Comparison of ENCODE assay signal across 10 mouse cellular contexts in the genomic region with DNA sequence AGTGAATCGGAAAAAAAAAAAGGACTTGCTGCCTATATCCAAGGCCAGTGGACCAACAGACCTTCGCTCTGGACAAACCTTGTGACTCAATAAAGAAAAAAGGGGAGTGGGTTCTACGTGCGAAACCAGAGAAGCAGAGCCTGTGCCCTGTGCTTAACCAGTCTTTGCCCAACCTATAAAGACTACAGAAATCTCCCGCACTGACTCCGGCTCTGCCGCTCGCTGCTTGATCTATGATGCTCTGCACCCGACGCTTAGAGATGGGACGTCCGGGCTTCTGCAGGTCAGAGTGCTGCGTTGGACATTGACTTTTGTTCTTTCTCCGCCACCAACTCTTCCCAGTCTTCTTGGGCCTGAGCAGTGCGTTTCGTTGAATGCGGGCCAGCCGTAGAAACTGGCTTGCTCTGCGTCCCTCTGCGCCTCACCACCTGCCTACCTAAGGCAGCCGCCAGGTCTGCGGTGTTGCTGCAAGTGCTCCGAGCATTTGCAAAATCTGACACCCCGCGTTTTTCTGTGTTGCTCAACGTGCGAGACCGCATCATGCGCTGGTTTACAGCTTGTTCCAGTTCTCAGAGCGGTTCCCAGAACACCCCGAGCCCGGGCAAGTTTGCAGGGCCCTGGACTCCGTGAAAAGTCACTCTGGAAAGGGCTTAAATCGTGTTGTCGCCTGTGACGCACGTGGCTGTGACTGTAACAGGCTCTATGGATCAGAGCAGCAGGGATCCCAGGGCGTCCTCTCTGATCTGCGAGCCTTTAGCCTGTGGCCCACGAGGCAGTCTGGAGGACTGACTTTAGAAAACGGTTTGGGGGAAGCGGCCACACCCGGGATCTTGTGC. TPM values are rescaled to one million over a fixed set of nuclear protein-coding genes. Genes with fewer than 3 reads are reported as not detected.
A peak's percentile ranks its signal among the peaks of the same experiment; 100 is the strongest.
DNase-seq lines count a peak whose midpoint lies in the region; ATAC-seq lines count a peak whose summit lies in the region.
"Had no signal": no experiment of that assay in that cellular context is flagged by ENCODE, and none has a peak within 500 bp of the region (broad histone marks: within the 10 kb centered on the region; RNA-seq: fewer than 3 reads in every experiment).

No protein-coding gene starts in this region.

- H3K9ac ChIP-seq in forebrain, embryonic 11.5 days (ENCODE audit: low read length) = peak overlapping the region; percentile 27
- H3K9ac ChIP-seq in forebrain, embryonic 13.5 days = no peak overlapping the region
- H3K9ac ChIP-seq in liver, embryonic 11.5 days (ENCODE audit: low read depth, low read length) = no peak overlapping the region
- H3K9ac ChIP-seq in liver, embryonic 12.5 days = no peak overlapping the region
- peak overlapping the region; percentile 70 for H3K9ac ChIP-seq in embryonic facial prominence, embryonic 12.5 days
- no peak overlapping the region for H3K9ac ChIP-seq in neural tube, embryonic 11.5 days (ENCODE audit: low read length)

- no peak overlapping the region for H3K27ac ChIP-seq in forebrain, embryonic 11.5 days (ENCODE audit: low read depth, low read length)
- H3K27ac ChIP-seq in forebrain, embryonic 13.5 days = no peak overlapping the region
- no peak overlapping the region for H3K27ac ChIP-seq in liver, embryonic 11.5 days (ENCODE audit: low read depth, low read length)
- no peak overlapping the region for H3K27ac ChIP-seq in liver, embryonic 12.5 days
- H3K27ac ChIP-seq in embryonic facial prominence, embryonic 12.5 days = peak overlapping the region; percentile 83
- H3K27ac ChIP-seq in neural tube, embryonic 11.5 days (ENCODE audit: low read depth, low read length) = no peak overlapping the region

- no peaks in the 10 kb centered on the region; the same call in 1 of the 2 replicates for H3K9me3 ChIP-seq in forebrain, embryonic 11.5 days (ENCODE audit: control insufficient read depth, low read length)
- H3K9me3 ChIP-seq in forebrain, embryonic 13.5 days (replicated peaks) = 0 out of 2 replicates have a peak, but pooled peaks cover 3% of the 10 kb centered on the region
- peaks cover 2% of the 10 kb centered on the region; the same call in 1 of the 2 replicates for H3K9me3 ChIP-seq in liver, embryonic 11.5 days (ENCODE audit: control insufficient read depth, low read length)
- H3K9me3 ChIP-seq in liver, embryonic 12.5 days (replicated peaks) = 0 out of 2 replicates have a peak, but pooled peaks cover 3% of the 10 kb centered on the region
- no peaks in the 10 kb centered on the region for H3K9me3 ChIP-seq in embryonic facial prominence, embryonic 12.5 days
- no peaks in the 10 kb centered on the region for H3K9me3 ChIP-seq in neural tube, embryonic 11.5 days (ENCODE audit: control insufficient read depth, low read length)

- peaks cover 72% of the 10 kb centered on the region for H3K27me3 ChIP-seq in forebrain, embryonic 11.5 days (ENCODE audit: control insufficient read depth, insufficient read depth, low read length)
- H3K27me3 ChIP-seq in forebrain, embryonic 13.5 days = peaks cover 97% of the 10 kb centered on the region
- peaks cover 89% of the 10 kb centered on the region for H3K27me3 ChIP-seq in liver, embryonic 11.5 days (replicated peaks; ENCODE audit: control insufficient read depth, insufficient read depth, low read length)
- peaks cover 96% of the 10 kb centered on the region for H3K27me3 ChIP-seq in liver, embryonic 12.5 days (replicated peaks)
- H3K27me3 ChIP-seq in embryonic facial prominence, embryonic 12.5 days = peaks cover 40% of the 10 kb centered on the region
- peaks cover 68% of the 10 kb centered on the region for H3K27me3 ChIP-seq in neural tube, embryonic 11.5 days (ENCODE audit: control insufficient read depth, insufficient read depth, low read length)

- peak overlapping the region; percentile 21; the same call in 1 of the 2 replicates for H3K4me2 ChIP-seq in forebrain, embryonic 11.5 days (ENCODE audit: low read depth, low read length, severe bottlenecking)
- H3K4me2 ChIP-seq in forebrain, embryonic 13.5 days = no peak overlapping the region
- no peak overlapping the region for H3K4me2 ChIP-seq in liver, embryonic 11.5 days
- no peak overlapping the region for H3K4me2 ChIP-seq in liver, embryonic 12.5 days
- H3K4me2 ChIP-seq in embryonic facial prominence, embryonic 12.5 days (replicated peaks) = peak overlapping the region; percentile 59
- H3K4me2 ChIP-seq in neural tube, embryonic 11.5 days (ENCODE audit: low read depth) = no peak overlapping the region

- peak; percentile 69 for DNase-seq in forebrain, embryonic 11.5 days (ENCODE audit: low spot score)
- peak; percentile 52 for DNase-seq in liver, embryonic 11.5 days (ENCODE audit: low spot score)
- peak; percentile 60 for DNase-seq in neural tube, embryonic 11.5 days (ENCODE audit: low spot score)
- no peak for DNase-seq in gastrocnemius, postnatal 25 days
- DNase-seq in urinary bladder, postnatal 25 days (ENCODE audit: low spot score) = no peak
- DNase-seq: B cell, adult 2 months; lung, postnatal 14 days had no signal

- no peak for ATAC-seq in forebrain, embryonic 11.5 days (replicated peaks; ENCODE audit: low FRiP score)
- no peak for ATAC-seq in forebrain, embryonic 13.5 days
- no peak for ATAC-seq in liver, embryonic 11.5 days (replicated peaks; ENCODE audit: low FRiP score)
- no peak for ATAC-seq in liver, embryonic 12.5 days
- ATAC-seq in embryonic facial prominence, embryonic 12.5 days (ENCODE audit: insufficient number of reproducible peaks, insufficient read depth, low FRiP score, low TSS enrichment) = no peak
- ATAC-seq in neural tube, embryonic 11.5 days (ENCODE audit: insufficient read depth, low FRiP score, low TSS enrichment) = no peak

- H3K36me3 ChIP-seq in forebrain, embryonic 11.5 days (ENCODE audit: control insufficient read depth, insufficient read depth, low read length) = no peaks in the 10 kb centered on the region
- no peaks in the 10 kb centered on the region for H3K36me3 ChIP-seq in forebrain, embryonic 13.5 days (ENCODE audit: poor library complexity, severe bottlenecking)
- H3K36me3 ChIP-seq in liver, embryonic 11.5 days (ENCODE audit: control insufficient read depth, insufficient read depth, low read length) = no peaks in the 10 kb centered on the region
- H3K36me3 ChIP-seq in liver, embryonic 12.5 days = no peaks in the 10 kb centered on the region
- H3K36me3 ChIP-seq in embryonic facial prominence, embryonic 12.5 days = no peaks in the 10 kb centered on the region
- H3K36me3 ChIP-seq in neural tube, embryonic 11.5 days (ENCODE audit: control insufficient read depth, insufficient read depth, low read length) = no peaks in the 10 kb centered on the region

- peak overlapping the region; percentile 6 for H3K4me3 ChIP-seq in forebrain, embryonic 11.5 days (ENCODE audit: low read depth, low read length)
- H3K4me3 ChIP-seq in forebrain, embryonic 13.5 days = no peak overlapping the region
- H3K4me3 ChIP-seq in liver, embryonic 11.5 days (ENCODE audit: low read depth, low read length) = no peak overlapping the region
- no peak overlapping the region for H3K4me3 ChIP-seq in liver, embryonic 12.5 days
- peak overlapping the region; percentile 59 for H3K4me3 ChIP-seq in embryonic facial prominence, embryonic 12.5 days
- H3K4me3 ChIP-seq in neural tube, embryonic 11.5 days (ENCODE audit: low read depth, low read length) = no peak overlapping the region

- peaks cover 11% of the 10 kb centered on the region for H3K4me1 ChIP-seq in forebrain, embryonic 11.5 days (replicated peaks; ENCODE audit: control insufficient read depth, insufficient read depth, low read length)
- peaks cover 22% of the 10 kb centered on the region for H3K4me1 ChIP-seq in forebrain, embryonic 13.5 days
- H3K4me1 ChIP-seq in liver, embryonic 11.5 days (replicated peaks; ENCODE audit: control insufficient read depth, insufficient read depth, low read length) = peaks cover 5% of the 10 kb centered on the region
- H3K4me1 ChIP-seq in liver, embryonic 12.5 days = peaks cover 8% of the 10 kb centered on the region; the same call in 1 of the 2 replicates
- H3K4me1 ChIP-seq in embryonic facial prominence, embryonic 12.5 days = peaks cover 30% of the 10 kb centered on the region
- peaks cover 10% of the 10 kb centered on the region; the same call in 1 of the 2 replicates for H3K4me1 ChIP-seq in neural tube, embryonic 11.5 days (ENCODE audit: control insufficient read depth, insufficient read depth, low read length)

- WGBS in forebrain, embryonic 11.5 days = 1% methylated on average over 43 of the region's 43 CpGs
- WGBS in forebrain, embryonic 13.5 days = 1% methylated on average over 43 of the region's 43 CpGs
- WGBS in liver, embryonic 11.5 days = 4% methylated on average over 43 of the region's 43 CpGs
- 5% methylated on average over 43 of the region's 43 CpGs for WGBS in liver, embryonic 12.5 days (ENCODE audit: insufficient replicate concordance)
- WGBS in embryonic facial prominence, embryonic 12.5 days = 3% methylated on average over 43 of the region's 43 CpGs
- WGBS in neural tube, embryonic 11.5 days = 1% methylated on average over 43 of the region's 43 CpGs

RNA-seq across cellular contexts. Expression of gene Six2, which starts 3.8 kb away (rescaled TPM):
- polyA plus RNA-seq in forebrain, embryonic 11.5 days (2014; fragmentation: Nextera tagmentation; extraction: Ambion mirVana) = 12.5 and 12.6 TPM in 2 replicates
- polyA plus RNA-seq in forebrain, embryonic 13.5 days (2015; fragmentation: Nextera tagmentation; extraction: Ambion mirVana) = 0.37 and 0.74 TPM in 2 replicates
- 0.69 and 1.0 TPM in 2 replicates for polyA plus RNA-seq in liver, embryonic 11.5 days (2014; fragmentation: Nextera tagmentation; extraction: Ambion mirVana)
- 0.11 and 0.30 TPM in 2 replicates for polyA plus RNA-seq in liver, embryonic 12.5 days (2016; fragmentation: Nextera tagmentation; extraction: Ambion mirVana)
- 33.2 and 38.0 TPM in 2 replicates for polyA plus RNA-seq in embryonic facial prominence, embryonic 12.5 days (2016; fragmentation: Nextera tagmentation; extraction: Ambion mirVana)
- polyA plus RNA-seq in neural tube, embryonic 11.5 days (2014; fragmentation: Nextera tagmentation; extraction: Ambion mirVana) = 1.5 and 2.1 TPM in 2 replicates
- total RNA-seq in gastrocnemius, postnatal 25 days (2021) = 10 to 100 TPM in 1 of 2 experiments, 1 to 10 TPM in 1; 3.1 to 13.8 TPM

Comparison
In these comparisons a context has a peak if more than half of its experiments do, and no peak if none do; other contexts are left out.
1. H3K4me2 ChIP-seq: peak in forebrain, embryonic 11.5 days (single experiment) and embryonic facial prominence, embryonic 12.5 days (single experiment); none in forebrain, embryonic 13.5 days (single experiment), liver, embryonic 11.5 days (single experiment), liver, embryonic 12.5 days (single experiment) and neural tube, embryonic 11.5 days (single experiment).
2. H3K4me3 ChIP-seq: peak in forebrain, embryonic 11.5 days (single experiment) and embryonic facial prominence, embryonic 12.5 days (single experiment); none in forebrain, embryonic 13.5 days (single experiment), liver, embryonic 11.5 days (single experiment), liver, embryonic 12.5 days (single experiment) and neural tube, embryonic 11.5 days (single experiment).
3. H3K9ac ChIP-seq: peak in forebrain, embryonic 11.5 days (single experiment) and embryonic facial prominence, embryonic 12.5 days (single experiment); none in forebrain, embryonic 13.5 days (single experiment), liver, embryonic 11.5 days (single experiment), liver, embryonic 12.5 days (single experiment) and neural tube, embryonic 11.5 days (single experiment).
4. DNase-seq: peak in forebrain, embryonic 11.5 days (single experiment), liver, embryonic 11.5 days (single experiment) and neural tube, embryonic 11.5 days (single experiment); none in gastrocnemius, postnatal 25 days (single experiment) and urinary bladder, postnatal 25 days (single experiment).